Mouse (Mus musculus) limb, embryonic 11.5 days (tissue): ENCODE measurements around the gene Klhl3. TPM values are rescaled to one million over a fixed set of nuclear protein-coding genes. Genes with fewer than 3 reads are reported as not detected.

Experiments used
- ATAC-seq: fragments of 200-750 bp; cut with Nextera tagmentation; 2 replicates; pipeline ENCODE4 v1.8.0; 2017; ENCODE audit warnings: low read depth; ENCODE audit not compliant: insufficient number of reproducible peaks, low FRiP score, low TSS enrichment
- DNase-seq: peaks from one replicate; pipeline ENCODE4 v3.0.0-alpha.2; 2015; ENCODE audit warnings: low spot score
- H3K27ac ChIP-seq: fragments of 300-500 bp; sonication (generic); replicated peaks from 2 replicates; pipeline ENCODE4 v1.5.1; 2014; ENCODE audit warnings: low read depth, mild to moderate bottlenecking, low read length
- H3K27me3 ChIP-seq: fragments of 300-500 bp; sonication (generic); 2 replicates; pipeline ENCODE4 v1.6.1; 2014; ENCODE audit warnings: mild to moderate bottlenecking, low read length, mixed read lengths; ENCODE audit not compliant: control insufficient read depth, insufficient read depth
- H3K36me3 ChIP-seq: fragments of 300-500 bp; sonication (generic); 2 replicates; pipeline ENCODE4 v1.6.1; 2014; ENCODE audit warnings: mild to moderate bottlenecking, low read length, moderate library complexity, mixed read lengths; ENCODE audit not compliant: control insufficient read depth, insufficient read depth
- H3K4me1 ChIP-seq: fragments of 300-500 bp; sonication (generic); 2 replicates; pipeline ENCODE4 v1.6.1; 2014; ENCODE audit warnings: low read length, mixed read lengths; ENCODE audit not compliant: control insufficient read depth, insufficient read depth
- H3K4me2 ChIP-seq: fragments of 300-500 bp; sonication (generic); 2 replicates; pipeline ENCODE4 v1.6.1; 2014; ENCODE audit warnings: low read depth, mild to moderate bottlenecking, moderate library complexity; ENCODE audit not compliant: severe bottlenecking
- H3K4me3 ChIP-seq: fragments of 300-500 bp; sonication (generic); 2 replicates; pipeline ENCODE4 v1.5.1; 2014; ENCODE audit warnings: low read depth, low read length
- H3K9ac ChIP-seq: fragments of 300-500 bp; sonication (generic); 2 replicates; pipeline ENCODE4 v1.6.1; 2014; ENCODE audit warnings: mild to moderate bottlenecking, low read length
- H3K9me3 ChIP-seq: fragments of 300-500 bp; sonication (generic); 2 replicates; pipeline ENCODE4 v1.6.1; 2016; ENCODE audit warnings: low read length; ENCODE audit not compliant: control insufficient read depth
- WGBS: fragments of 180-500 bp; shearing (Covaris S2); extraction: QIAGEN DNeasy Blood & Tissue Kit; methylation state at CpG from one replicate; pipeline ENCODE4 v1.1.7; 2014; 5-methylcytosine and 5-hydroxymethylcytosine counted together
- polyA plus RNA-seq: library from polyadenylated mRNA; unstranded; fragments of >200 nt; fragmentation: Nextera tagmentation; extraction: Ambion mirVana; gene quantifications from 2 replicates; pipeline ENCODE4 v1.2.1, GENCODE M21; 2014

The Klhl3 gene
- polyA plus RNA-seq, 1 experiment from 2014 or later: 3.5 TPM

GRCm38 (mm10) chr13:58034985-58035384 lies 78.4 kb downstream of the Klhl3 start:
- H3K4me1 ChIP-seq: no peaks in the 10 kb centered on the region
- no peak overlapping the region for H3K4me3 ChIP-seq
- no peak overlapping the region for H3K9ac ChIP-seq
- H3K4me2 ChIP-seq: no peak overlapping the region
- ATAC-seq (no peak), DNase-seq (no peak)
- no peaks in the 10 kb centered on the region for H3K9me3 ChIP-seq
- WGBS: 94% methylated on average over 3 of the region's 3 CpGs
- H3K27ac ChIP-seq: no peak overlapping the region
- no peaks in the 10 kb centered on the region for H3K27me3 ChIP-seq
- no peaks in the 10 kb centered on the region for H3K36me3 ChIP-seq

- Histone ChIP-seq H3K4me2 (no peak overlapping the region), H3K4me3 (no peak overlapping the region), H3K27ac (no peak overlapping the region), H3K36me3 (no peaks in the 10 kb centered on the region), H3K9me3 (no peaks in the 10 kb centered on the region), H3K9ac (no peak overlapping the region), H3K27me3 (no peaks in the 10 kb centered on the region), H3K4me1 (no peaks in the 10 kb centered on the region)
- 91% methylated on average over 6 of the region's 6 CpGs for WGBS
- ATAC-seq (no peak), DNase-seq (no peak)
Observed at GRCm38 (mm10) chr13:58034507-58034906, 78.9 kb downstream of the Klhl3 start.

- WGBS: 50% methylated on average over 6 of the region's 6 CpGs
- Histone ChIP-seq H3K36me3 (no peaks in the 10 kb centered on the region), H3K4me3 (no peak overlapping the region), H3K9me3 (no peaks in the 10 kb centered on the region), H3K9ac (no peak overlapping the region), H3K27me3 (no peaks in the 10 kb centered on the region), H3K27ac (no peak overlapping the region), H3K4me1 (no peaks in the 10 kb centered on the region), H3K4me2 (no peak overlapping the region)
- no peak for ATAC-seq
- DNase-seq: peak; percentile 88
Observed at GRCm38 (mm10) chr13:58031755-58032154, 81.6 kb downstream of the Klhl3 start.

DNA sequence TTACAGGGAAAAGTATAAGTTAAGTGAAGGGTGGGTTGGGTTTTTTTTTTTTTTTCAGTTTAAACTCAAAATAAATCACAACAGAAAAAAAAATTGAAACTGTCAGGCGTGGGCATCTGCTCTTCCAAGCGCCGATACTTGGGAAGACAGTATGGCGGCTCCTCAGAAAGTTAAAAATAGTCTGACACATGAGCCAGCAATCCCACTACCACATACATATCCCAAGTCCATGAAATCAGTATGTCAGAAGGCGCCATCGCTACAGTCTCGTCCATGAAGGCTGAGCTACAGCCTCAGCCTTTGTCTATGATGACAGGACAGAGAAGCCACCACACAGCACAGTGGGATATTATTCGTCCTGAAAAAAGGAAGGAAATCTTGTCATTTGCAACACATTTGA lies 86.3 kb downstream of the Klhl3 start:
- Histone ChIP-seq H3K9me3 (no peaks in the 10 kb centered on the region), H3K4me3 (no peak overlapping the region), H3K4me2 (no peak overlapping the region), H3K27ac (no peak overlapping the region), H3K4me1 (no peaks in the 10 kb centered on the region; the same call in 1 of the 2 replicates), H3K9ac (no peak overlapping the region), H3K27me3 (no peaks in the 10 kb centered on the region), H3K36me3 (0 out of 2 replicates have a peak, but pooled peaks cover 3% of the 10 kb centered on the region)
- WGBS: 90% methylated on average over 8 of the region's 8 CpGs
- no peak for DNase-seq
- no peak for ATAC-seq

- Histone ChIP-seq H3K9me3 (no peaks in the 10 kb centered on the region), H3K4me3 (no peak overlapping the region), H3K27ac (no peak overlapping the region), H3K9ac (no peak overlapping the region), H3K27me3 (no peaks in the 10 kb centered on the region), H3K4me1 (no peaks in the 10 kb centered on the region; the same call in 1 of the 2 replicates), H3K4me2 (no peak overlapping the region), H3K36me3 (0 out of 2 replicates have a peak, but pooled peaks cover 3% of the 10 kb centered on the region)
- ATAC-seq (no peak), DNase-seq (no peak)
- WGBS: 94% methylated on average over 16 of the region's 16 CpGs
Observed at GRCm38 (mm10) chr13:58025701-58026414, 87.5 kb downstream of the Klhl3 start.

- no peaks in the 10 kb centered on the region for H3K9me3 ChIP-seq
- no peak overlapping the region for H3K9ac ChIP-seq
- 0 out of 2 replicates have a peak, but pooled peaks cover 3% of the 10 kb centered on the region for H3K36me3 ChIP-seq
- WGBS: 77% methylated on average over 8 of the region's 8 CpGs
- no peak overlapping the region for H3K27ac ChIP-seq
- DNase-seq: no peak
- ATAC-seq: no peak
- H3K27me3 ChIP-seq: no peaks in the 10 kb centered on the region
- H3K4me2 ChIP-seq: no peak overlapping the region
- H3K4me3 ChIP-seq: no peak overlapping the region
- H3K4me1 ChIP-seq: no peaks in the 10 kb centered on the region; the same call in 1 of the 2 replicates
Observed at GRCm38 (mm10) chr13:58023726-58024453, 89.5 kb downstream of the Klhl3 start.

- ATAC-seq (no peak), DNase-seq (no peak)
- H3K4me1 ChIP-seq: no peaks in the 10 kb centered on the region; the same call in 1 of the 2 replicates
- WGBS: 84% methylated on average over 9 of the region's 9 CpGs
- no peaks in the 10 kb centered on the region for H3K9me3 ChIP-seq
- no peaks in the 10 kb centered on the region for H3K27me3 ChIP-seq
- no peak overlapping the region for H3K9ac ChIP-seq
- H3K27ac ChIP-seq: no peak overlapping the region
- peaks cover 3% of the 10 kb centered on the region; the same call in 1 of the 2 replicates for H3K36me3 ChIP-seq
- H3K4me3 ChIP-seq: no peak overlapping the region
- no peak overlapping the region for H3K4me2 ChIP-seq
Observed at GRCm38 (mm10) chr13:58023001-58023560, 90.3 kb downstream of the Klhl3 start.

- no peak overlapping the region for H3K27ac ChIP-seq
- no peaks in the 10 kb centered on the region for H3K27me3 ChIP-seq
- DNase-seq (no peak), ATAC-seq (no peak)
- no peak overlapping the region for H3K4me2 ChIP-seq
- 83% methylated on average over 10 of the region's 10 CpGs for WGBS
- no peaks in the 10 kb centered on the region; the same call in 1 of the 2 replicates for H3K4me1 ChIP-seq
- H3K4me3 ChIP-seq: no peak overlapping the region
- peaks cover 2% of the 10 kb centered on the region; the same call in 1 of the 2 replicates for H3K36me3 ChIP-seq
- H3K9ac ChIP-seq: no peak overlapping the region
- H3K9me3 ChIP-seq: no peaks in the 10 kb centered on the region
Observed at GRCm38 (mm10) chr13:58020428-58020827, 93.0 kb downstream of the Klhl3 start.
